Mouse (Mus musculus): ENCODE results near the gene Ctnna2.

- TF ChIP-seq CTCF (IDR thresholded peaks at IDR 0.05; ENCODE audit: low read depth): no peak
- TF ChIP-seq EP300 (IDR thresholded peaks at IDR 0.05; ENCODE audit: low read depth): no peak
These were observed 521.6 kb downstream of the Ctnna2 start for GRCm38 (mm10) chr6:77457919-77458318.

All from liver, postnatal 0 days (tissue).